Mouse (Mus musculus): ENCODE results near the gene Caln1. TPM values are rescaled to one million over a fixed set of nuclear protein-coding genes. Genes with fewer than 3 reads are reported as not detected.

Caln1 gene
- polyA plus RNA-seq, 1 experiment, result 0.01 TPM

GRCm38 (mm10) chr5:130386418-130386817 is 17.2 kb downstream of the Caln1 start:
- no peak for DNase-seq (ENCODE audit: low read depth, low spot score)
- 72% methylated on average over 7 of the region's 7 CpGs for WGBS

GRCm38 (mm10) chr5:130393618-130394355 is 24.5 kb downstream of the Caln1 start:
- no peak for DNase-seq (ENCODE audit: low read depth, low spot score)
- 56% methylated on average over 8 of the region's 8 CpGs for WGBS

DNA sequence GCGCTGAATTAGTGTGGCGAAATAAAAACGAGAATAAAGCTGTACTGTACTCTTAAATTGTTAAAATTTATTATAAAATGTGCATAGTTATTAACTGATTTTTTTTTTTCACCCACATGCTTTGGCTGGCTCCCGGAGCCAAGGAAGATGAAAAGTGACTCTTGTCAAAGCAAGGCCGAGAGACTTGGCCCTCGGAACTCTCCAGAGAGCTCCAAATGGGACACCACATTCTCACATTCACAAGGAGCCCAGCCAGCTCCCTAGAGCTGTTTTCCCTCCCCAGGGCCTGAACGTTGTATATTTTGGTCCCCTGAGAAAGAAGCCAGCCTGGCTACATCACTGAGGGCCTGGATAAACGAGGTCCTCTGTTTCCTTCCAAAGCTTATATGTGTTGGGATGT is 25.1 kb downstream of the Caln1 start:
- WGBS, result 63% methylated on average over 8 of the region's 8 CpGs
- no peak for DNase-seq (ENCODE audit: low read depth, low spot score)

DNA sequence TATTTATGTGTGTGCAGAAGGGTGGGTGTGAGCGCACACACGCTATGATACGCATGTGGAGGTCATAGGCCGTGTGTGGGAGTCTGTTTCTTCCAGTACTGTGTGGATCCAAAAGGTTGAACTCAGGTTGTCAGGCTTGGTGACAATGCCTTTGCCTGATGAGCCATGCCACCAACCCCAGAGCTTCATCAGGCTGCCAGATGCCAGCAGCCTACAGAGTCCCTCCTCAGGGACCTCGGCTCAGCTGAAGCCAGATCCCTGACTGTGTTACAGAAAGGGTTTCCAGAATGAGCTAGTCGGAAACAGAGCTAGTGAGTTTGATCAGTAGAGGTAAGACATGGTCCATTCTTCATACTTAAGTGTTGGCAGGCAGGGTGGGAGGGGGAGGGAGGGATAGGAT is 25.9 kb downstream of the Caln1 start:
- DNase-seq (ENCODE audit: low read depth, low spot score), result no peak
- WGBS, result 41% methylated on average over 6 of the region's 6 CpGs

DNA sequence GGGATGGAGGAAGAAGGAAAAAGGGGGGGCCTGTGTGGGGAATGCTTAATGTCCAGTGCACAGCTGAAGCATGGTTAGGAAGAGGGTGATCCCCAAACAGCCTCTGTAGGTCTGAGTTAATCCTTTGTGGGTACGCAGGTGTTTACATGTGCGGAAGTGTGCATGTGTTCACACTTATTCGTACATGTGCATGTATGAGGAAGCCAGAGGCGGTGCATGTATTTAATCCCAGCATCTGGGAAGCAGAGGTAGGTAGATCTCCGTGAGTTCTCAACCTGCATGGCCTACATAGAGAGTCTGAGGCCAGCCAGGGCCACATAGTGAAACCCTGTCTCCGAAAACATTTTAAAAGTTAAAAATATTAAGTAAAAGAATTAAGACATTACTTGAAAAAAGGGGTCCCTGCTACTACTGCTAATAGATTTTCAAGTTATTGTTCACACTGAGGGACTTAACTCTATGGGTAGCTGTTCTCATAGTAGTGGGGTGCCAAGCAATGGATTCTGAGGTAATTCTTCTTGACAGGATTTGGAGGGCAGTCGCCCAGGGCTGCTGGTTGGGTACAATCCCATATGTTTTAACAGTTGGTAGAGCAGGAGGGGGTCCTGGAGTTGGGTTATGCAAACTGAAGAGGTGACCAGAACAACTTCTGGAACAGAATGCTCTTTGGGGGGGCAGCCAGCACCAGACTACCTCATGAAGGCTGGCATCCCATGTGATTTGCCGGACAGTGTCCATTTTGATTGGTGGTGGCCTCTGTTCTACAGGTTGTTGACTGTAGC is 31.1 kb downstream of the Caln1 start:
- 90% methylated on average over 8 of the region's 8 CpGs for WGBS
- DNase-seq (ENCODE audit: low read depth, low spot score), result no peak

- no peak for DNase-seq (ENCODE audit: low read depth, low spot score)
- WGBS, result 48% methylated on average over 1 of the region's 1 CpGs
Measured at GRCm38 (mm10) chr5:130405201-130405600, 35.9 kb downstream of the Caln1 start.

DNA sequence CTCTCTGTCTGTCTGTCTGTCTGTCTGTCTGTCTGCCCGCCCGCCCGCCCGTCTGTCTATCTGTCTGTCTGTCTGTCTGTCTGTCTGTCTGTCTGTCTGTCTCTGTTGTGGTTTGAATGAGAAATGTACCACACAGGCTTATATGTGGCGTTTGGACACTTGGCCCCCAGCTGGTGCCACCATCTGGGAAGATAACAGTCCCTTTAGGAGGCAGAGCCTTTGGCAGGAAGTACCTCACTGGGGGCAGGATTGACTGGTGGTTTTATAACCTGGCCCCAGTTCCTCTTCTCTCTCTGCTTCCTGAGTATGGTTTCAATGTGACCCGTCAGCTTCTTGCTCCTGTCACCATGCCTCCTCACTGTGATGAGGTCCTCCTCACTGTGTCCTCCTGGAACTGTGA is 40.5 kb downstream of the Caln1 start:
- 93% methylated on average over 6 of the region's 6 CpGs for WGBS
- DNase-seq (ENCODE audit: low read depth, low spot score), result no peak

- DNase-seq (ENCODE audit: low read depth, low spot score), result no peak
- WGBS, result 92% methylated on average over 17 of the region's 17 CpGs
Measured at GRCm38 (mm10) chr5:130411516-130411915, 42.3 kb downstream of the Caln1 start.

- 47% methylated on average over 6 of the region's 6 CpGs for WGBS
- DNase-seq (ENCODE audit: low read depth, low spot score), result no peak
Measured at GRCm38 (mm10) chr5:130447438-130447837, 78.2 kb downstream of the Caln1 start.

GRCm38 (mm10) chr5:130448491-130448890 is 79.2 kb downstream of the Caln1 start:
- DNase-seq (ENCODE audit: low read depth, low spot score), result no peak
- 2% methylated on average over 20 of the region's 20 CpGs for WGBS

DNA sequence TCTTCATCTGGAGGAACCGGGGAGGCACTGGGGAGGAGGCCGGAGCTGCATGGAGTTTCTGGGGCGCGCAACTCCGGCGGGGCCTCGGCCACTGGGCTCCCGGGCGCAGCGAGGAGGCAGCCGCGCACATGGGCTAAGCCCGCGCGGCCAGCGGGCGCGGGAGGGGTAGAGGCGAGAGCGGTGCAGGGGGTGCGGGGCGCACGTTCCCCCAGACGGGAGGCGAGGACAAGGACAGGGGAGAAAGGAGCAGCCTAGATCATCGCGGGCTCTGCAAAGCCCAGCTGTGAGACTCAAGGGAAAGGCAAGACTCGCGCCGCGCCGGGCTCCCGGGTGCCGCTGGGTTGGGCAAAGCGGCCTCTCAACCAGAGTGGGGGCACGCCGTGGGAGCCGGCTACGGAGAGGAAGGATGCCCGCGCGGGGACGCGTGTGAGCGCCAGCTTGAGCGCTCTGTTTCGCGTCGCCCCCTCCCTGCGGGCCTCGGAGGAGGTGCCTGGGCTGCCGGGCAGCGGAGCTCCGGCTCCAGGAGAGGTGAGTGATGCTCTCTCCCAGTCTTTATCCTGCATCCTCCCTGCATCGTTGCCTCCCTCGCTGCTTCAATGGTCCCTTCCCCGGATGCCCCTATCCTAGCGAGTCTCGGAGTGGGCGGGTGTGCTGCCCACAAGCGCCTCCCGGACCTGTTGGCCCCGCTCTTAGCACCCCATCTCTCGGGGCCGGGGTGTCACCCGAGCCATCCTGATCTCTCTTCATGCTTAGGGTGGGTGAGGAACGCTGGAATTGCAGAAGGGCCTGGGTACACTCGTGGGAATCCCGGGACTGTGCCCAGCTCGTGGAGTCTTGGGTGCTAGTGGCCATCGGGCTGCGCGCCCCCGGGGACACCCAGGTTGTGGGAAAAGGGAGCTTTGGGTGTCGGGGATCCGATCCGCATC is 79.9 kb downstream of the Caln1 start:
- WGBS, result 3% methylated on average over 77 of the region's 77 CpGs
- DNase-seq (ENCODE audit: low read depth, low spot score), result no peak

DNA sequence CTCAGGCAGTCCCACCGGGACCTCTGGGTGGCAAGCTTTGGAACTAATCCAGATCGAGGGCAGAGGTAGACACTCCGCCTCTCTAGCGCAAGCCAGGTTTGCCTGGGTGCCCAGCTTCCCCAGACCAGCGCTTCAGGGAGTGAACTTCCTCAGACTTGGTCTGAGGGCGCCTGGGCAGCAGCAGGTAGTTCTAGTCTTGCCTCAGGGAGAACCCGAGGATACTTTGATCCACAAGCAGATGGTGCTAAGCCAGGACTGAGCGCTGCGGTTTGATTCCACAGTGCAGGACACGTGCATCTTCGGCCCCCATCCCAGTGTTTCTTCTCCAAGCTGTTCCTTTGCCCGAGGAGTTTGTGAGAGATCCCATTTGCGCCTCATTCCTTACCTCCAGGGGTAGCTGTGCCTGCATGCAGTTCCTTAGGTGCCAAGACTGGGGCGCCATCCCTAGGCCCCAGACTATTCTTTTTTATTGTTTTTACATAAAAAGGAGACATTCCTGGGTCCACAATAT is 80.8 kb downstream of the Caln1 start:
- WGBS, result 7% methylated on average over 14 of the region's 14 CpGs

DNA sequence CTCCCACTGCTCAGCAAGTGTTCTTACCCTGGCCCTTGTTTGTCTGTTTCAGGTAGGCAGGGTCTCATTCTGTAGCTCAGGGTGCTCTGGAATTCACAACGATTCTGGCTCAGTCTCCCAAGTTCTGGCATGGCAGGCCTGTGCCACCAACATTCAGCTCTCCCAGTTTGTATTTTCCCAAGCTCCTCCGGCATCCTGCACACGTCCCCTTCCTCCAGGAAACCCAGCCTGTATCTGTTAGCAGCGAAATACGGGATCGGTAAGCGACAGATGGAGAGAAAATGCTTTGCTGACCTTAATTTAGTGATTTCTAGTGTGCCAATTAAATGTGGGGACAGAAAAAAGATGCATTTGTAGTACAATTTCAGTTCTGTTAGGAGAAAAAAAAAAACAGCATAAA is 88.8 kb downstream of the Caln1 start:
- DNase-seq (ENCODE audit: low read depth, low spot score), result no peak
- WGBS, result 88% methylated on average over 7 of the region's 7 CpGs

More for the DNA sequence above, 80.8 kb downstream of the Caln1 start:
- no peak for DNase-seq (ENCODE audit: low read depth, low spot score)

DNA sequence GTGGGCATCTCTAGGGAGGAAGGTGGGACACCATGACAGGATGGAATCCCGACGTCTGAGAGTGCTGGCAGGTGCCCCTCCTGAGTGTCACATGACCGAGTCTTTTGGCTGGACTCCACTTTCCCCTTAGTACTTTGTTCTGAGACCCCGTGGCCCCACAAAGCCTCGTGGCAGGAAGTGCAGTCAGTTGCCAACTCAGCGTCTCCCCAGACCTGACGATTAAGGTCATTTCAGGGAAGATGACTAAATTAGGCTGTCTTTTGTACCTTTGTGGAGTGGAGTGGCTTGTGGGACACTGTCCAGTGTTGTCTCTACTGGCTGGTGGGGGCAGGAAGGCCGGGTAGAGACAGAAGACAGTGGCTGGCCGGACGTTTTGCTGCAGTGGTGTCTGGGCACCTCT is 103.0 kb downstream of the Caln1 start:
- 63% methylated on average over 10 of the region's 10 CpGs for WGBS

DNA sequence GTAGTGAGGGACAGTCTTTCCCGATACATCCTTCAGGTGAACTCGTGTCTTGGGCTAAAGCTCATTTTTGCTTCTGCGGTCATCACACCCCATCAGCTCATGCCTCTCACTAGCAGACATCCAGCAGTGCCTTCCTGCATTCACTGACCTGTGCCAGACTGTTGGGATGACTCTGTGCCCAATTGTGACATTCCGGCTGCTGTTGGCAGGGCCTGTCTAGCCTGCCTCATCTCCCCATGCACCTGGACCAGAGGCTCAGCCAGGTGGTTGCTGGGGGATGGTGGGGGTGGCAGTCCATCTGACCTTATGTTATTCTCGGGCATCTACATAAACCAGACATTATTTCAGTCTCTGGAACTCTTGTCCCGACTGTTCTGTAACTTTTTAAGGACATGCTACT is 105.6 kb downstream of the Caln1 start:
- no peak for DNase-seq (ENCODE audit: low read depth, low spot score)
- 77% methylated on average over 6 of the region's 6 CpGs for WGBS

More for the DNA sequence above, 103.0 kb downstream of the Caln1 start:
- DNase-seq (ENCODE audit: low read depth, low spot score), result no peak

GRCm38 (mm10) chr5:130476741-130477140 is 107.5 kb downstream of the Caln1 start:
- no peak for DNase-seq (ENCODE audit: low read depth, low spot score)
- WGBS, result 54% methylated on average over 12 of the region's 12 CpGs

- WGBS, result 9% methylated on average over 1 of the region's 1 CpGs
- DNase-seq (ENCODE audit: low read depth, low spot score), result no peak
Measured at GRCm38 (mm10) chr5:130480290-130480689, 111.0 kb downstream of the Caln1 start.

- no peak for DNase-seq (ENCODE audit: low read depth, low spot score)
- 71% methylated on average over 5 of the region's 5 CpGs for WGBS
Measured at GRCm38 (mm10) chr5:130491471-130491870, 122.2 kb downstream of the Caln1 start.

GRCm38 (mm10) chr5:130492305-130492704 is 123.0 kb downstream of the Caln1 start:
- DNase-seq (ENCODE audit: low read depth, low spot score), result no peak
- WGBS, result 80% methylated on average over 7 of the region's 7 CpGs

DNA sequence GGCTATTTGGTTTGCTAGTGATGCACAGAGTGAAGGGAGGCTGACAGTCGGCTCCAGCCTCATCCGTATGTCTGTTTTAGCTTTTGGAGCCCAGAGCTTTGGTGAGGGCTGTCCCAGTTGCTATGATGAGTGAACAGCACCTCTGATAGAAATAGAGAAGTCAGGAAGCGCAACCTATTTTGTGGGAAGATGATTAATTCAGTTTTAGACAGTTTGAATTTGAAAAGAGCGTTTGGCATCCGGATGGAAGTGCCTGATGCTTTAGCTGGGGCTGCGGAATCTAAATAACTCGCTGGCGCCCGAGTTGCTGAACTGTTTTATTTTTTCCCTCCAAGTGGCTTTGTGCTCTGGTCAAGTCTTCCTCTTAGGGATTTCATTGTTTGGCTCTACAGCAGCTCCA is 133.3 kb downstream of the Caln1 start:
- DNase-seq (ENCODE audit: low read depth, low spot score), result no peak
- 76% methylated on average over 9 of the region's 9 CpGs for WGBS

All from large intestine, adult 2 months (tissue).